Mouse (Mus musculus) heart, embryonic 16.5 days (tissue): ENCODE measurements around the gene Smc3. TPM values are rescaled to one million over a fixed set of nuclear protein-coding genes. Genes with fewer than 3 reads are reported as not detected.
A peak's percentile ranks its signal among the peaks of the same experiment; 100 is the strongest.

Source experiments
- ATAC-seq: fragments of 200-750 bp; cut with Nextera tagmentation; replicated peaks from 2 replicates; pipeline ENCODE4 v1.8.0; 2017; ENCODE audit warnings: moderate number of reproducible peaks; ENCODE audit not compliant: insufficient read depth, low FRiP score; ENCODE audit errors: extremely low read depth
- H3K27ac ChIP-seq: fragments of 300-500 bp; sonication (generic); 2 replicates; pipeline ENCODE4 v1.5.1; 2014; ENCODE audit warnings: mild to moderate bottlenecking, low read length, control low read depth, moderate library complexity
- H3K27me3 ChIP-seq: fragments of 300-500 bp; sonication (generic); 2 replicates; pipeline ENCODE4 v1.6.1; 2014; ENCODE audit warnings: low read length, mixed read lengths; ENCODE audit not compliant: control insufficient read depth, insufficient read depth
- H3K36me3 ChIP-seq: fragments of 300-500 bp; sonication (generic); 2 replicates; pipeline ENCODE4 v1.6.1; 2014; ENCODE audit not compliant: control insufficient read depth, insufficient read depth
- H3K4me1 ChIP-seq: fragments of 300-500 bp; sonication (generic); 2 replicates; pipeline ENCODE4 v1.6.1; 2014; ENCODE audit warnings: low read length, mixed read lengths; ENCODE audit not compliant: control insufficient read depth, insufficient read depth
- H3K4me2 ChIP-seq: fragments of 300-500 bp; sonication (generic); 2 replicates; pipeline ENCODE4 v1.6.1; 2014; ENCODE audit warnings: low read depth, mild to moderate bottlenecking, control low read depth, low read length
- H3K4me3 ChIP-seq: fragments of 300-500 bp; sonication (generic); 2 replicates; pipeline ENCODE4 v1.5.1; 2014; ENCODE audit warnings: mild to moderate bottlenecking, control low read depth, low read length
- H3K9ac ChIP-seq: fragments of 300-500 bp; sonication (generic); 2 replicates; pipeline ENCODE4 v1.6.1; 2014; ENCODE audit warnings: low read length, control low read depth
- H3K9me3 ChIP-seq: fragments of 300-500 bp; sonication (generic); replicated peaks from 2 replicates; pipeline ENCODE4 v1.6.1; 2016; ENCODE audit warnings: low read length; ENCODE audit not compliant: control insufficient read depth
- WGBS: fragments of 180-500 bp; shearing (Covaris S2); extraction: QIAGEN DNeasy Blood & Tissue Kit; methylation state at CpG from one replicate; pipeline ENCODE4 v1.1.7; 2014; 5-methylcytosine and 5-hydroxymethylcytosine counted together
- polyA plus RNA-seq: library from polyadenylated mRNA; unstranded; fragments of >200 nt; fragmentation: Nextera tagmentation; extraction: Ambion mirVana; gene quantifications from 2 replicates; pipeline ENCODE4 v1.2.1, GENCODE M21; 2015

The Smc3 gene
- polyA plus RNA-seq, 1 experiment from 2014 or later, result 42.5 TPM

DNA sequence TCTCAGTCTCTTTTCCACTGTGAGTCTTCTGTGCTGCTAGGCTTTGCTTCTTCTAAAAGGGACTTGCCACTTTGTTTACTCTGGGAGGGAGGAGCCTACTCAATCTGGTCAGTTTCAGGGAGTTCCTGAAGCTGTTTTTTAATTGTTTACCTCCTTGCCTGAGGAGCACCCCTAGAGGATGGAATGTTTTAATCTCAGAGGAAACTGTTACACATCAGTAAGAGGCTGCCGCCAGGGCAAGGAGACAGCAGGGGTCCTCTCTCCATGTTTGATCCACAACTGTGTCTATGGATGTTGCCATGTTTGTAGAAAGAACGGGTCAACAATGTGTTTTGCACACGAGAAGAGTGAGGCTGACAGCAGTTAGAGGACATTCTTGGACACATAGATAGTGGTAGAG is 39.8 kb upstream of the Smc3 start:
- Histone ChIP-seq H3K9me3 (0 out of 2 replicates have a peak, but pooled peaks cover 2% of the 10 kb centered on the region), H3K27ac (no peak overlapping the region), H3K4me3 (no peak overlapping the region), H3K4me1 (peaks cover 7% of the 10 kb centered on the region; the same call in 1 of the 2 replicates), H3K9ac (no peak overlapping the region), H3K4me2 (no peak overlapping the region), H3K27me3 (no peaks in the 10 kb centered on the region), H3K36me3 (no peaks in the 10 kb centered on the region)
- no peak for ATAC-seq
- WGBS, result 75% methylated on average over 3 of the region's 3 CpGs

DNA sequence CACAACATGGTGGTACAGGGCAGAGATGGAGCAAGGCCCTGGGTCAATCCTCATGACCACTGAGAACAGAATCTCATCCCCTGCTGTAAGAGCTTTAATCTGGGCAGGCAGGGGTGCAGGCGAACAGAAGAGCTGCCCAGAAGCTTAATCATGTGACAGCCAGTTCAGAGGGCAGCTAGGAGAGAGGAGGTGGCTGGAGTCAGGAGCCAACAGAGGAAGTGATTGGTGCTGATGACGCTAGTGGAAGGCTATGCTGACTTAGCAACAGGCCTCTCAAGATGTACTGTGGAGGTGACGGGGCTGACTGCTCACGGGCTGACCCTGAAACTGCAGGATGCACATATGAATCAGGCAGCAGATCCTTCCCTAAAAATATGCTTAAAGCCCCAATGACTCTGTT is 36.0 kb upstream of the Smc3 start:
- Histone ChIP-seq H3K27me3 (no peaks in the 10 kb centered on the region), H3K4me1 (peaks cover 4% of the 10 kb centered on the region; the same call in 1 of the 2 replicates), H3K4me2 (no peak overlapping the region), H3K9me3 (0 out of 2 replicates have a peak, but pooled peaks cover 2% of the 10 kb centered on the region), H3K36me3 (no peaks in the 10 kb centered on the region), H3K27ac (no peak overlapping the region), H3K9ac (no peak overlapping the region), H3K4me3 (no peak overlapping the region)
- ATAC-seq, result no peak; the same call in 1 of the 2 replicates
- 29% methylated on average over 4 of the region's 4 CpGs for WGBS

DNA sequence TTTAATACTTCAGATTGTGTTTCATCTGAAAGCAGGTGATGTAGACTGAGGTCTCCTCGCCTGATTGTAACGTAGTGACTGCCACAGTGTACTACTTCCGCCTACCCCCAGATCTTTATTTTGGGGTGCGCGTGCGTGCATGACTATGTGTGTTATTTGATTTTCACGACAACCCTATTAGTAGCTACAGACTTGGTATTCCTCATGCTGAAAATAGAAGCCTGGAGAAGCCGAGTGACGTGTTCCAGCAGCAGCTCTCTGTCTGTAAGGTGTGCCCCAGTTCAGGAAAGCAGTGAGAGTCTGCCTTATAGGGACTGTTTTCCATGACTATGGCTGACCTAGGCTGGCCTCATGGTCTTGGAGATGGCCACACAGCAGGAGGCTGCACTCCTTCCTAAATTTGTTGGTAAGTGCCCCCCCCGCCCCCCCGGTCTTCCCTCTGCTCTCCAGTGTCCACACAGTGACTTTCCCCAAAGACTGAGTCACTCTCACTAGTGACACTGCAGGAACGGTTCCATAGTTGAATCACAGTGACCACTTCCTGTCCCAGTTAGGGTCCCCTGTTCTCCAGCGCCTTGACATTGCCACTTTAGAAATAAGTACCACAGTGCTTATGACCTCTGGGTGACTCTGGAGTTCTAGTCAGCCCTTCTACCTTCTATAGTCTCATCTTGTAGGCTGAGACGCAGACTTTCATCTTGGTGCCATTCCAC is 34.5 kb upstream of the Smc3 start:
- Histone ChIP-seq H3K27ac (no peak overlapping the region), H3K36me3 (no peaks in the 10 kb centered on the region), H3K4me1 (peaks cover 4% of the 10 kb centered on the region; the same call in 1 of the 2 replicates), H3K9ac (no peak overlapping the region), H3K27me3 (no peaks in the 10 kb centered on the region), H3K4me2 (no peak overlapping the region), H3K4me3 (no peak overlapping the region), H3K9me3 (0 out of 2 replicates have a peak, but pooled peaks cover 2% of the 10 kb centered on the region)
- ATAC-seq, result no peak
- 82% methylated on average over 14 of the region's 14 CpGs for WGBS

DNA sequence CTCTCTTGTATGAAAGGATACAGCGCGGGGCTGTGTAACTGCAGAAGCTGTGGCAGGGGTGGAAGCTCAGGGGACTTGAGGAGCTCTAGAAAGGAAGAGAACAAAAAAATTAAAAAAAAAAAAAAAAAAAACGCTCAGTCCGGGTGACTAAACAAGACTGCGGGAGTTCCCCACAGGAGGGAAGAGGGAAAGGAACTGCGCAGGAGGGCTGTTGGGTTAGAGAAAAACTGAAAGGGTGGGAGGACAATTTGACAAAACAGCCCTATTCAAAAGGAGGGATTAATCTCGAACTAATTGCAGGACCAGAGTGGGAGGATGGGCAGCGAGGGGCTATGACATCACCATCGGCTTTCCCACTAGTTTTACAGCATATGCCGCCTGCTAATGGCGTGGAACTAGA is 32.3 kb upstream of the Smc3 start:
- Histone ChIP-seq H3K9me3 (0 out of 2 replicates have a peak, but pooled peaks cover 2% of the 10 kb centered on the region), H3K27ac (no peak overlapping the region), H3K36me3 (no peaks in the 10 kb centered on the region), H3K9ac (no peak overlapping the region), H3K4me2 (no peak overlapping the region), H3K4me1 (peaks cover 15% of the 10 kb centered on the region), H3K4me3 (no peak overlapping the region), H3K27me3 (no peaks in the 10 kb centered on the region)
- WGBS, result 62% methylated on average over 11 of the region's 11 CpGs
- ATAC-seq, result no peak

- H3K27ac ChIP-seq, result peak overlapping the region; percentile 41; the same call in 1 of the 2 replicates
These were observed 31.6 kb upstream of the Smc3 start for GRCm38 (mm10) chr19:53568553-53568952.

DNA sequence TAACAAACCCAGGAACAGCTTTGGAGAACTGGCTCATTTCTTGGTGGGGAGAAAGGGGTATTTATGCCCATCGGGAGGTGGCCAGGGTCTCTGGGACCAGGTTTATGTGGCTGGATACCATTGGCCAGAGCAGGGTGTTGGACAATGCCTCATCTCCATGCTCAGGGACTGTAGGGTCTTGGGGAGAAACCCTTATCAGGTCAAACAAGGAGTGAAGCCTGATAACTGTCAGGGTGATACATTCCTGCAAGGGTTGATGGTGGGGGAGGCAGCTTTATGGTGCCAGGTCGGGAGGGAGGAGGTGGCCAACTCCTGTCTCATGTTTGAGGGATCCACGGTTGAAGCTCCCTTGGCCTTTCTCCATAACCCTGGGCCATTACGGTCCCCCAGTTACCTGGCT is 29.1 kb upstream of the Smc3 start:
- Histone ChIP-seq H3K27me3 (no peaks in the 10 kb centered on the region), H3K27ac (no peak overlapping the region), H3K4me1 (peaks cover 30% of the 10 kb centered on the region), H3K9me3 (no peaks in the 10 kb centered on the region), H3K4me2 (no peak overlapping the region), H3K9ac (no peak overlapping the region), H3K4me3 (no peak overlapping the region), H3K36me3 (no peaks in the 10 kb centered on the region)
- no peak for ATAC-seq
- 47% methylated on average over 4 of the region's 4 CpGs for WGBS

More at GRCm38 (mm10) chr19:53568553-53568952, 31.6 kb upstream of the Smc3 start:
- Histone ChIP-seq H3K4me2 (no peak overlapping the region), H3K9ac (no peak overlapping the region), H3K27me3 (no peaks in the 10 kb centered on the region), H3K4me3 (no peak overlapping the region), H3K36me3 (no peaks in the 10 kb centered on the region), H3K9me3 (no peaks in the 10 kb centered on the region), H3K4me1 (peaks cover 15% of the 10 kb centered on the region)
- WGBS, result 68% methylated on average over 3 of the region's 3 CpGs
- no peak for ATAC-seq

GRCm38 (mm10) chr19:53571501-53572428 is 28.4 kb upstream of the Smc3 start:
- H3K4me3 ChIP-seq, result no peak overlapping the region
- H3K4me1 ChIP-seq, result peaks cover 37% of the 10 kb centered on the region
- H3K9me3 ChIP-seq, result no peaks in the 10 kb centered on the region
- no peak overlapping the region for H3K27ac ChIP-seq
- ATAC-seq, result no peak
- no peak overlapping the region for H3K9ac ChIP-seq
- 67% methylated on average over 18 of the region's 18 CpGs for WGBS
- no peak overlapping the region for H3K4me2 ChIP-seq
- no peaks in the 10 kb centered on the region for H3K27me3 ChIP-seq
- no peaks in the 10 kb centered on the region for H3K36me3 ChIP-seq

DNA sequence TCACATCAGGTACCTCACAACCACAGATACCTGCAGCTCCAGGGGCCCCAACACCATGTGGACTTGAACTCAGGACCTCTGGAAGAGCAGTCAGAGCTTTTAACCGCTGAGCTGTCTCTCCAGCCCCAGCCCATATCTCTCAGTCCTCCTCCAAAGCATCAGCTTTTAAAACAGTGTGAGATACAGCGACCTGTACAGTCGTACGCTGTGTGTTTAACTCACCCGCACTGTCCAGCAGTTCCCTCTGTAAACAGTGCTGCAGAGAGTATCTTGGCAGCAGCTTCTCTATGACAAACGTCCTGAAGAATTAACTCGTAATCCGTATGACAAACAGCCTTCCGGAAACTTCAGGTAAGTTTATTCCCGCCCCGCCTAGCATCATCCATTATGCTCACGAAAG is 27.6 kb upstream of the Smc3 start:
- H3K4me1 ChIP-seq, result peaks cover 41% of the 10 kb centered on the region
- no peak for ATAC-seq
- H3K9me3 ChIP-seq, result no peaks in the 10 kb centered on the region
- no peak overlapping the region for H3K4me3 ChIP-seq
- no peak overlapping the region for H3K4me2 ChIP-seq
- no peaks in the 10 kb centered on the region for H3K27me3 ChIP-seq
- H3K27ac ChIP-seq, result no peak overlapping the region
- H3K36me3 ChIP-seq, result no peaks in the 10 kb centered on the region
- H3K9ac ChIP-seq, result no peak overlapping the region
- WGBS, result 68% methylated on average over 12 of the region's 12 CpGs

GRCm38 (mm10) chr19:53573151-53573550 is 27.0 kb upstream of the Smc3 start:
- no peak overlapping the region for H3K4me3 ChIP-seq
- ATAC-seq, result no peak
- 87% methylated on average over 3 of the region's 3 CpGs for WGBS
- no peak overlapping the region for H3K4me2 ChIP-seq
- no peaks in the 10 kb centered on the region for H3K9me3 ChIP-seq
- H3K4me1 ChIP-seq, result peaks cover 41% of the 10 kb centered on the region
- H3K27me3 ChIP-seq, result no peaks in the 10 kb centered on the region
- no peak overlapping the region for H3K9ac ChIP-seq
- H3K27ac ChIP-seq, result no peak overlapping the region
- no peaks in the 10 kb centered on the region for H3K36me3 ChIP-seq
